Mouse (Mus musculus): Measurements from ENCODE around the gene Kcnn1. TPM values are rescaled to one million over a fixed set of nuclear protein-coding genes. Genes with fewer than 3 reads are reported as not detected.

Kcnn1 gene
- polyA plus RNA-seq, 1 experiment from 2014 or later = 7.3 TPM

DNA sequence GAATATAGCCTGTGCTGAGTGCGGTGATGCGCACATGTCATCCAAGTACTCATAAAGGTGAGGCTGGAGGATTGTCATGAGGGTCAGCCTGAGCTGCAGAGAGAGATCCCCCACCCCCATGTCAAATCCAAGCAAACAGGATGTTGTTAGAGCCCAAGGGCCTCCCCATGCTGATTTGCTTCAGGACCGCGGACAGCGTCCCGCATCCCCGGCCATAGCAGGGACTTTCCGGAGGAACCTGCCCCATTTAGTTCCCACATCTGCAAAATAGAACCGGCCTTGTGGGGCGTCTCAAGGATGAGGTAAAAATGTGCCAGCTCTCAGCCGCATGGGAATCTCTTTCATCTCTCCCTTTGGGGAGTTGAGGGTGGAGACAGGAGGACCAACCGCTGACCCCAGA lies 22.6 kb upstream of the Kcnn1 start:
- Histone ChIP-seq H3K4me3 (ENCODE audit: low read depth, low read length) (no peak overlapping the region), H3K9ac (ENCODE audit: low read length) (no peak overlapping the region), H3K9me3 (replicated peaks; ENCODE audit: control insufficient read depth, low read length) (no peaks in the 10 kb centered on the region), H3K36me3 (ENCODE audit: control insufficient read depth, insufficient read depth, low read length) (no peaks in the 10 kb centered on the region), H3K4me1 (ENCODE audit: control insufficient read depth, insufficient read depth, low read length) (no peaks in the 10 kb centered on the region), H3K4me2 (ENCODE audit: low read length) (no peak overlapping the region), H3K27me3 (replicated peaks; ENCODE audit: control insufficient read depth, insufficient read depth, low read length) (peaks cover 3% of the 10 kb centered on the region), H3K27ac (ENCODE audit: low read depth, low read length) (no peak overlapping the region)
- DNase-seq (ENCODE audit: low spot score) (no peak), ATAC-seq (no peak)
- 15% methylated on average over 12 of the region's 12 CpGs for WGBS

DNA sequence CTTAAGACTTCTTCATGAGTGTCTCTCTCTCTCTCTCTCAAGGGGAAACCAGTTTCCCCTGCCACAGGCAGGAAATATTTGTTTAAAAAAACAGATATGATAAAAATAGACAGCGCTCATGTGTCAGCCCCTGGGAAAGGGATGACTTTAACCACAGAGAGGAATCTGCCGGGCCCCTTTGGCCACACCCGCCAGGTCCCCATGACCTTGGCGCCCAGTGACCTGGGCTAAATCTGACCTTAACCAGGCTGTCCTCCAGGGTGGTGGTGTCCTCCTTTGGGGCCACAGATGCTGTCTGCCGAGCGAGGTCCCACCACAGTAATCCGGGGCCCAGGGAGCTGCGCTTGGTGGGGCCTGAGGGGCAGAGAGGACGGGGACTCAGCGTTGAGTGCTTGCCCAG lies 21.6 kb upstream of the Kcnn1 start:
- no peaks in the 10 kb centered on the region for H3K9me3 ChIP-seq (replicated peaks; ENCODE audit: control insufficient read depth, low read length)
- DNase-seq (ENCODE audit: low spot score) = no peak
- H3K4me2 ChIP-seq (ENCODE audit: low read length) = no peak overlapping the region
- no peak overlapping the region for H3K9ac ChIP-seq (ENCODE audit: low read length)
- H3K27ac ChIP-seq (ENCODE audit: low read depth, low read length) = no peak overlapping the region
- ATAC-seq = no peak
- no peaks in the 10 kb centered on the region for H3K27me3 ChIP-seq (replicated peaks; ENCODE audit: control insufficient read depth, insufficient read depth, low read length)
- H3K4me3 ChIP-seq (ENCODE audit: low read depth, low read length) = no peak overlapping the region
- WGBS = 89% methylated on average over 10 of the region's 10 CpGs
- H3K4me1 ChIP-seq (ENCODE audit: control insufficient read depth, insufficient read depth, low read length) = no peaks in the 10 kb centered on the region
- no peaks in the 10 kb centered on the region for H3K36me3 ChIP-seq (ENCODE audit: control insufficient read depth, insufficient read depth, low read length)

DNA sequence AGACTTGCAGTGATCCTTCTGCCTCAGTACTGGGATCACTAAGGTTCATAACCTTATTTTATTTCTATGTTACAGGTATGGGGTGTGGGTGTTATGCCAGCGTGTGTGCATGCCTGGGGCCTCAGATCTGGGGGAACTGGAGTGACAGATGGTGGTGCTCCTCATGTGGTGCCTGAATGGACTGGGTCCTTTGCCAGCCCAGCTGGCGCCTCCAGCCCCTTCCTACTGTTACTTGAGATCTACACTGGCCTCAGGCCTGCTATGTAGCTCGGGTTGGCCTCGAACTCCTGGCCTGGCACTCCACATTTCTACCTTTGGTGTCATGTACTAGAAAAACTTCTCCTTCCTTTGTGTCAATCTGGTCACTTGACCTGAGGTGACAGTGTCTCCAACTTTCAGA lies 21.1 kb upstream of the Kcnn1 start:
- no peak overlapping the region for H3K27ac ChIP-seq (ENCODE audit: low read depth, low read length)

DNA sequence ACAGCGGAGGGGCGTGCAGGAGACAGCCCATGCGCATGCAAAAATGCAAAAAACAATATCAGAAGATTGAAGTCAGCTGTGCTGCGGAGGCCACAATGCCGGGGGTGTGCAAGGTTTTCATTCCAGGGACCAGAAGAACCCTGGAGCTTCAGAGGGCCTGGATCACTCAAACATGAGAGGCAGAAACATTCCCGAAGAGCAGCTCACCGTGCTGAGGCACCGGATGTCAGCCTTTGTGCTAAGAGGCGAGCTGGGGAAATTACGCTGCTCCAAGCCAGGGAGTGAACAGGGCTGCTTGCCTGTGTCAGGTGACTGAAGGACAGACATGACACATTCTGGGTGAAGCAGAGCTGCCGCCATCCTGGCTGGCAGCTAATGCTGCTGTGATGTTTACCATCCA lies 17.5 kb upstream of the Kcnn1 start:
- Histone ChIP-seq H3K27ac (ENCODE audit: low read depth, low read length) (no peak overlapping the region), H3K4me1 (ENCODE audit: control insufficient read depth, insufficient read depth, low read length) (no peaks in the 10 kb centered on the region; the same call in 1 of the 2 replicates), H3K27me3 (replicated peaks; ENCODE audit: control insufficient read depth, insufficient read depth, low read length) (no peaks in the 10 kb centered on the region), H3K4me2 (ENCODE audit: low read length) (no peak overlapping the region), H3K9ac (ENCODE audit: low read length) (no peak overlapping the region), H3K9me3 (replicated peaks; ENCODE audit: control insufficient read depth, low read length) (no peaks in the 10 kb centered on the region), H3K36me3 (ENCODE audit: control insufficient read depth, insufficient read depth, low read length) (no peaks in the 10 kb centered on the region), H3K4me3 (ENCODE audit: low read depth, low read length) (no peak overlapping the region)
- 28% methylated on average over 11 of the region's 11 CpGs for WGBS
- no peak for DNase-seq (ENCODE audit: low spot score)
- no peak for ATAC-seq

More for the DNA sequence above, 21.1 kb upstream of the Kcnn1 start:
- ATAC-seq (no peak), DNase-seq (ENCODE audit: low spot score) (no peak)
- no peaks in the 10 kb centered on the region for H3K9me3 ChIP-seq (replicated peaks; ENCODE audit: control insufficient read depth, low read length)
- no peaks in the 10 kb centered on the region for H3K36me3 ChIP-seq (ENCODE audit: control insufficient read depth, insufficient read depth, low read length)
- no peak overlapping the region for H3K4me2 ChIP-seq (ENCODE audit: low read length)
- H3K9ac ChIP-seq (ENCODE audit: low read length) = no peak overlapping the region
- H3K4me1 ChIP-seq (ENCODE audit: control insufficient read depth, insufficient read depth, low read length) = no peaks in the 10 kb centered on the region; the same call in 1 of the 2 replicates
- H3K27me3 ChIP-seq (replicated peaks; ENCODE audit: control insufficient read depth, insufficient read depth, low read length) = no peaks in the 10 kb centered on the region
- 82% methylated on average over 4 of the region's 4 CpGs for WGBS
- H3K4me3 ChIP-seq (ENCODE audit: low read depth, low read length) = no peak overlapping the region

DNA sequence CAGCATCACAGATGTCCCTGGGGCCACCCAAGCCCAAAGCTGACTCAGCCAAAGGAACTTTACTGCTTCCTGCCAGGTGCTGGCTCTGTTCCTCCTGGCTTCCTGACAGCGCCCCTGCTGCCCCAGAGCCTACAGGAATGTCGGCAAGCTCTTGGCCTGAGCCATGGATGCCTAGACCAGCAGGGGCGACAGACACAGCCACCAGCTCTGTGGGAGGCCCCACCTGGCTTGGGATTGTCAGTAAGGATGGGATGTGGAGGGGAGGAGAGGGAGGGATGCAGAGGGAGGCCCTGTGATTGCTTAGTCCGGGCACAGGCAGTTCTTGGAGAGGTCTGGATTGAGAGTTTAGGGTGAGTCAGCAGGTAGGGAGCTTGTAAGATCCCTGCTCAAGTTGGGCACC lies 17.1 kb upstream of the Kcnn1 start:
- no peaks in the 10 kb centered on the region for H3K36me3 ChIP-seq (ENCODE audit: control insufficient read depth, insufficient read depth, low read length)
- H3K27ac ChIP-seq (ENCODE audit: low read depth, low read length) = no peak overlapping the region
- no peaks in the 10 kb centered on the region; the same call in 1 of the 2 replicates for H3K4me1 ChIP-seq (ENCODE audit: control insufficient read depth, insufficient read depth, low read length)
- H3K9me3 ChIP-seq (replicated peaks; ENCODE audit: control insufficient read depth, low read length) = no peaks in the 10 kb centered on the region
- H3K9ac ChIP-seq (ENCODE audit: low read length) = no peak overlapping the region
- DNase-seq (ENCODE audit: low spot score) = no peak
- H3K4me2 ChIP-seq (ENCODE audit: low read length) = no peak overlapping the region
- H3K4me3 ChIP-seq (ENCODE audit: low read depth, low read length) = no peak overlapping the region
- 9% methylated on average over 4 of the region's 4 CpGs for whole genome bisulfite sequencing
- ATAC-seq = peak; percentile 43; the same call in 1 of the 2 replicates
- no peaks in the 10 kb centered on the region for H3K27me3 ChIP-seq (replicated peaks; ENCODE audit: control insufficient read depth, insufficient read depth, low read length)

DNA sequence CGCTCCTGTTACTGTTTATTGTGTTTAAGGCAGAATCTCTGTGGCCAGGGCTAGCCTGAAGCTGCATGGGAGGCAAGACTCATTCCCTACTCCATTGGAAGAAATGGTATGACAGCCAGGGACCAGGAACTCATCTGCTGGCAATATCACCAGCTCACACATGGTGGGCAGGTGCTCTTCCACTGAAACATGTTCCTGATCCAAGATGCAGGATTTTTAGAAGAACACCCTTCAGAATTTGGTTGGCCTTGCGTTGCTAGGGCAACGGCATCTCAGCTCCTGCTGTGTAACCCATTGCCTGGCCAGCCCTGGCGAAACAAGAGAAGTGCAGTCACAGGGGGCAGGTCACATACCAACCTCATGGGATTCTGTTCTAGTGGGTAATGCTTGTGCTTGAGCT lies 16.4 kb upstream of the Kcnn1 start:
- Histone ChIP-seq H3K36me3 (ENCODE audit: control insufficient read depth, insufficient read depth, low read length) (no peaks in the 10 kb centered on the region), H3K27me3 (replicated peaks; ENCODE audit: control insufficient read depth, insufficient read depth, low read length) (no peaks in the 10 kb centered on the region), H3K4me1 (ENCODE audit: control insufficient read depth, insufficient read depth, low read length) (no peaks in the 10 kb centered on the region; the same call in 1 of the 2 replicates), H3K4me2 (ENCODE audit: low read length) (no peak overlapping the region), H3K9ac (ENCODE audit: low read length) (no peak overlapping the region), H3K4me3 (ENCODE audit: low read depth, low read length) (no peak overlapping the region), H3K27ac (ENCODE audit: low read depth, low read length) (no peak overlapping the region), H3K9me3 (replicated peaks; ENCODE audit: control insufficient read depth, low read length) (no peaks in the 10 kb centered on the region)
- 49% methylated on average over 4 of the region's 4 CpGs for WGBS
- DNase-seq (ENCODE audit: low spot score) (no peak), ATAC-seq (no peak)

DNA sequence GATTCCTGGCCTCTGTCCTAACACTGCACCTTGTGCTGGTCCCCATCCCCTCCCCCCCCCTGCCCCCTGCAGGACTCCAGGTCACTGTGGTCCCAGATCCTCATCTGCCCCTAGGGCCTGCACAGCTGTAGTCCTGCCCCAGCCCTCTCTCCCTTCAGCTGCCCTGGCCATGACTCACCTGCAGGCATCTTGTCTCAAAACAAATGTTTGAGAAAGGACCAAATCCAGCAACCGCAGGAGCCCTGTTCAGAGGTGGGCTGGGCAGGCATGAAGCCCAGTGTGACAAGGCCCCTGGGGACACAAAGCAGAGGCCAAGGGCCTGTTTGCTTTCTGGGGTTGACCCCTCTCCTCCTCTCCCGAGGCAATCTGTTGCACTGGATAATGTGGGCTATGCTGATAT lies 15.1 kb upstream of the Kcnn1 start:
- 56% methylated on average over 2 of the region's 2 CpGs for WGBS
- H3K9ac ChIP-seq (ENCODE audit: low read length) = no peak overlapping the region

DNA sequence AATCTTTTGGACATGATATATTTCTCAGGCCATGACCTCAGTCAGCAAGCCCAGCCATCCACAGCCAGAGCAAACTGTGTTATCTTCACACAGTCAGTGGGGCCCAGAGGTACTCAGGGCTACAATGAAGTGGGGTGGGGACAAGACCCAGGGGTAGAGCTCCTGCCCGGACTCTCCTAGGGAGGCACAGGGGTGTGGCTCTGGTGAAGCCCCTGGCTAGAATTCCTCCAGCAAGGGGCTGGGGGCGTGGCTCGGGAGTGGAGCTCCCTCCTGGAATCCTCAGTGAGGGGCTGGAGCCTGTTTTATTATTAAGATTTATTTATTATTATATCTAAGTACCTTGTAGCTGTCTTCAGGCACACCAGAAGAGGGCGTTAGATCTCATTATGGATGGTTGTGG lies 13.3 kb upstream of the Kcnn1 start:
- WGBS = 65% methylated on average over 4 of the region's 4 CpGs
- H3K27ac ChIP-seq (ENCODE audit: low read depth, low read length) = no peak overlapping the region
- peaks cover 5% of the 10 kb centered on the region for H3K4me1 ChIP-seq (ENCODE audit: control insufficient read depth, insufficient read depth, low read length)
- no peaks in the 10 kb centered on the region for H3K36me3 ChIP-seq (ENCODE audit: control insufficient read depth, insufficient read depth, low read length)
- no peaks in the 10 kb centered on the region for H3K9me3 ChIP-seq (replicated peaks; ENCODE audit: control insufficient read depth, low read length)
- DNase-seq (ENCODE audit: low spot score) (no peak), ATAC-seq (no peak)
- H3K27me3 ChIP-seq (replicated peaks; ENCODE audit: control insufficient read depth, insufficient read depth, low read length) = no peaks in the 10 kb centered on the region
- no peak overlapping the region for H3K4me2 ChIP-seq (ENCODE audit: low read length)
- H3K9ac ChIP-seq (ENCODE audit: low read length) = no peak overlapping the region
- H3K4me3 ChIP-seq (ENCODE audit: low read depth, low read length) = no peak overlapping the region

More for the DNA sequence above, 15.1 kb upstream of the Kcnn1 start:
- ATAC-seq (no peak), DNase-seq (ENCODE audit: low spot score) (no peak)
- H3K4me1 ChIP-seq (ENCODE audit: control insufficient read depth, insufficient read depth, low read length) = no peaks in the 10 kb centered on the region; the same call in 1 of the 2 replicates
- H3K36me3 ChIP-seq (ENCODE audit: control insufficient read depth, insufficient read depth, low read length) = no peaks in the 10 kb centered on the region
- H3K27ac ChIP-seq (ENCODE audit: low read depth, low read length) = no peak overlapping the region
- H3K4me3 ChIP-seq (ENCODE audit: low read depth, low read length) = no peak overlapping the region
- H3K27me3 ChIP-seq (replicated peaks; ENCODE audit: control insufficient read depth, insufficient read depth, low read length) = no peaks in the 10 kb centered on the region
- no peaks in the 10 kb centered on the region for H3K9me3 ChIP-seq (replicated peaks; ENCODE audit: control insufficient read depth, low read length)
- no peak overlapping the region for H3K4me2 ChIP-seq (ENCODE audit: low read length)

DNA sequence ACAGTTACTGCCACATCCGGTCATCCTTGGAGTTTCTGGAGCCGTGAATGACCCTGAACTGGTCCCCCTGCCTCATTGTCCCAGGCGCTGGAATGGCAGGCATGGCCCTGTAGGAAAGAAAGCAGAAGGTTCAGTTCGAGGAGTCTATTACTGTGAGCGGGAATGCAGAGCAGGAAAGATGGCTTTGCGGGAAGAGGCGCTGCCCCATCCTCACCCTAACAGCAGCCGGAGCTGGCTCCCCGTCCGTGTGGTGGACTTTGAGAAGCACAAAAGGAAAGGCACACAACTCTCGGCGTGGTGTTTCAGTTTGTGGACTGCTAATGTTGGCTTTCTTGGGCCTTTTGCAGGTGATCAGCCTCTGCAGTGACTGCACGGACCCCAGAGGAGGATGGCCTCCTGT lies 11.4 kb upstream of the Kcnn1 start:
- Histone ChIP-seq H3K9ac (ENCODE audit: low read length) (no peak overlapping the region), H3K4me1 (ENCODE audit: control insufficient read depth, insufficient read depth, low read length) (peaks cover 5% of the 10 kb centered on the region), H3K9me3 (replicated peaks; ENCODE audit: control insufficient read depth, low read length) (no peaks in the 10 kb centered on the region), H3K4me3 (ENCODE audit: low read depth, low read length) (no peak overlapping the region), H3K4me2 (ENCODE audit: low read length) (no peak overlapping the region), H3K36me3 (ENCODE audit: control insufficient read depth, insufficient read depth, low read length) (no peaks in the 10 kb centered on the region), H3K27me3 (replicated peaks; ENCODE audit: control insufficient read depth, insufficient read depth, low read length) (no peaks in the 10 kb centered on the region), H3K27ac (ENCODE audit: low read depth, low read length) (no peak overlapping the region)
- WGBS = 91% methylated on average over 13 of the region's 13 CpGs
- ATAC-seq (no peak), DNase-seq (ENCODE audit: low spot score) (no peak)
